Mouse (Mus musculus) kidney, postnatal 25 days (tissue): ENCODE measurements around the gene Nrarp.

Experiments
- DNase-seq, 2 experiments: peaks; one replicate each; pipeline ENCODE4 v3.0.0; 2021; ENCODE audit warnings: mixed read lengths in 2 of 2

Gene Nrarp

DNA sequence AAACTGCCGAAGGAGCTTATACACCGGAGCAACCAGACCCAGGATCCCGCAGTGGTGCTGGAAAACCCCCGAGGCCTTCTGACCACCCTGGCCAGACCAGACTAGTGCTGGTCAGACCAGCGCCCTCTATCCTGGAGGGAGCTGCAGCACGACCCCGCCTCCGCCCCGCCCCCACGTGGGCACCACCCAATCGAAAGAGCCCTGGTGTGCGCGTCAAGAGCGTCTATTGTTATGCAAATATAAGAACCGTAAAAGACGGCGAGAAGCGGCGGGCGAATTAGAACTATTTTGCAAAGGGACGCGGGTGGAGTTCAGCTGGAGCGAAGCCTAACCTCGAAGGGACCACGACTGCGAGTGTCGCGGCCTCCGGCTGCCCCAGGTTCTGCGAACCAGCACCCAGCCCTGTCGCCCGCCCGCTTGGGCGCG is at the start of gene Nrarp:
TSS of gene Nrarp (plus strand) at position 281 of the 426 bp plus-strand sequence.
- peak; percentile 93 to 96 for DNase-seq

DNA sequence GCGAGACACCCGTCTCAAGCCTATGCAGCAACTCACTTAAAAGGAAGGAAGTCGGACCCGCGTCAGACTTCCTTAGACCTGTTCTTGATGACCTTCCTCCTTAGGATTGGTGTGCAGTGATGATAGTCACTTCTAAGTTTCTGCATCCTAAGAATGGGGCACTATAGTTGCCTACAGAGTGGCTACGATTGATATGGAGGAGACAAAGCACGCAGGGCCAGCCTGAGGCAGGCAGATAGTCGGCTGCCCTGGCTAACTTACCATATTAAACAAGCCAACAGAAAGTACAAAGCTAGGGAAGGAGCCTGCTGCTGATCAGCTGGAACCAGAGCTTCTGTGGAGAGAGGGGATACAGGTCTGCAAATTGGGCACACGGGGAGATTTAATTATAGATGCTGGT is 49.0 kb upstream of the Nrarp start:
- no peak for DNase-seq

DNA sequence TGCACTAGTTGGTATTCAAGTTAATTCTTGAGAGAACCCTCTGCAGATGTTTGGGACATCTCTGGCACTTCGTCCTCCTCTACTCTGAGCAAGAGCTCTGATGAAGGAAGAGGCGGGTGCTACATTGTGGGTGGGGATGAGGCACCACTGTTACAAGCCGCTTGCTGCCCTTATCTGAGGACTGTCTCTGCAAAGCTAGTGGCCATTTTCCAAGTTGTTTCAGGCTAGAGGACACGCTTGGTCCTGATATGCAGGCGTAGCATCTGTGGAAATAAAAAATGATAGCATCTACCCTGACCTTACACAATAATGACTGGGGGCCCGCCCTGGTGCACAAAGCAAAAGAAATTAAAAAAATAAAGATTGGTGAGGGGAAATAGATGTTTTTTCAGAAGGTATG is 42.7 kb upstream of the Nrarp start:
- DNase-seq: no peak

DNA sequence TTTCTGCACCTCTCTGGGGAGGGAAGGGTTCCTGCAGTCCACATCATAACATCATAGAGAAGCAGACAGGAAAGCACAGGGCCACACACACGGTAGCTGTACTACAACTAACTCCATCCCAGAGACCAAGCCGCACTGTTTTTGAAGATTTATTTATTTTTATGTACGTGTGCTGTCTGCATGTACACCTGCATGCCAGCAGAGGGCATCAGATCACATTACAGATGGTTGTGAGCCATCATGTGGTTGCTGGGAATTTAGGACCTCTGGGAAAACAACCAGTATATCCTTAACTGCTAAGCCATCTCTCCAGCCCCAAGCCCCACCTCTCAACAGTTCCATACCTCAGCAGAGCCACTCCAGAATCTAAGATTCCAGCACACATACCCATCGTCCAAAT is 39.4 kb upstream of the Nrarp start:
- DNase-seq: no peak

DNA sequence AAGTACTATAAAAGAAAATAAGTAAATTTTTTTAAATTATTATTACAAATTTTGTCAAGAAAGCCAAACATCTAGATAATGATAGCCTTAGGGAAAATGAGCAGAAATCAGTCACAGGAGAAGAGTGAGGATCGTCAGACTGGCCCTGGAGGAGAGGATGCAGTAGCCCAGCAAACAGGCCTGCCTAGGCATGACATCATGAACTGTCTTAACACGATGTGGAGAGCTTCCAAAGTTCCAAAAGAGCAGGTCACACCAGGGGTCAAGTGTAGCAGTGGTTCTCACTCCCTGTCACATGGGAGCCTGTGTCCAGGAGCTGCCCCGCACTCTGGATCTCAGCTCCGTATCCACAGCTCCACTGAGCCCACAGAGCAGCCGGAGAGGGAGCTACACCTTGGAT is 38.6 kb upstream of the Nrarp start:
- peak in 1 of 2 experiments; percentile 38 for DNase-seq

DNA sequence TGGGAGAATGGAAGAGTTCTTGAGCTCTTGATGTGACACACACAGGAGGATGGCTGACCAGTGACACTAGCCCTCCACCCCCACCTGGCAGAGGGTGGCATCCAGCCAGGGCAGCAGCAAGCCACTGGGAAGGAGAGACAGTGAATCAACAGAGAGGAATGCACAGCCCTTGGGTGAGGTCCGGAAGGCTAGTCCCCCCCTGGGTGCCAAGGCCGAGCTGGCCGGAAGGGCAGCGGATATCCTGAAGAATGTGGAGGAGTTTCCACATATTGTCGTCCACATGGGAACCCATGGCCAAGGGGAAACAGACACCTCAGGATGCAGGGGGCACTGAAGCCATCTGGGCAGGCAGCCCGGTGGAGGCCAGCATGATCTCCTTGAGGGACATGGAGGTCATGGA is 35.2 kb upstream of the Nrarp start:
- DNase-seq: peak; percentile 66 to 86

DNA sequence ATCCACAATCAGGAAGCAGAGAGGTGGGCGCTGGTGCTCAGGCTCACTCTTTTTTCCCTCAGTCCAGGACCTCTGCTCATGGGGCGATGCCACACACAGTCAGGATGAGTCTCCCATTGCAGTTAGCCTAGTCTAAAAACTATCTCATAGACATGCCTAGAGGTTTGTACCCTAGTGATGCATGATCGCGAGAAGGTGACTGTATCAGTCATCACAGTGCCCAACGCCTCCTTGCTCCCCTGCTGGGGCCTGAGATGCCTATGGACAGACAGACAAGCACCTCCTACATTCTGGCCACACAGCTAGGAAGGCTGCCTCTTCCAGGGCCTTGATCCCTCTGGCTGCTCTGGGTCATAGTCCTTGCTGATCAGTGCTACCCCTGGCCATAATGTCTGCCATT is 33.2 kb upstream of the Nrarp start:
- no peak for DNase-seq

DNA sequence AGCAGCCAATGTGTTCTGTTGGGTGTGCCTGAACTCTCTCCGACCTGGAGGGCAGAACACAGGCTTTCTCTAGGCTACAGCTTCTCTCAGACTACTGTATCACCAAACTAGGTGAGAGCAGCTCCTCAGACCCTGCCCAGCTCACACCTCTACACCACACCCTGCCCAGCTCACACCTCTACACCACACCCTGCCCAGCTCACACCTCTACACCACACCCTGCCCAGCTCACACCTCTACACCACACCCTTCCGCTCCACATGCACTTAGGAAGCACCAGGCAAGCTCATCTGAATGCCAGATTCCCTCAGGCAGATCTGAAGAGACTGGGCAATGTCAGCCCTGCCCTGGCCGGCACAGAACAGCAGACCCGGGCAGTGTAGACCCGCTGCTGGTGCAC is 32.7 kb upstream of the Nrarp start:
- DNase-seq: no peak

DNA sequence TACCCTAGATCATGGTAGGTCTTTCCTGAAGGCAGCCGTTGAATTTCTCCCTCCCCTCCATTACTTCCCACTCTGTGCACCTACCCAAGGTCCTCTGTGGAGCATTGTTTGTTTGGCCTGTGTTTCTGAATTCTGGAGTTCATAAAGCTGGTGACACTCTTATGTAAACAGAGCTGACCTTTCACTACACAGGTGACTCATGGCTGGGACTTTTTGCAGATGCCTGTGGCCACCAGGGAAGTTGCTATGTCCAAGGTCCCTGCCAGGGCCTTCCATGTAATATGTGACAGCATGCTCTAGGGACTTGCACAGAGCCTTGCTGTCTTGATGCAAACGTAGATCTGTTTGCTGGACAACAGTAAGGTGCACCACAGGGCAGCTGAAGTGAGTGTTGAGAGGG is 30.9 kb upstream of the Nrarp start:
- no peak for DNase-seq

DNA sequence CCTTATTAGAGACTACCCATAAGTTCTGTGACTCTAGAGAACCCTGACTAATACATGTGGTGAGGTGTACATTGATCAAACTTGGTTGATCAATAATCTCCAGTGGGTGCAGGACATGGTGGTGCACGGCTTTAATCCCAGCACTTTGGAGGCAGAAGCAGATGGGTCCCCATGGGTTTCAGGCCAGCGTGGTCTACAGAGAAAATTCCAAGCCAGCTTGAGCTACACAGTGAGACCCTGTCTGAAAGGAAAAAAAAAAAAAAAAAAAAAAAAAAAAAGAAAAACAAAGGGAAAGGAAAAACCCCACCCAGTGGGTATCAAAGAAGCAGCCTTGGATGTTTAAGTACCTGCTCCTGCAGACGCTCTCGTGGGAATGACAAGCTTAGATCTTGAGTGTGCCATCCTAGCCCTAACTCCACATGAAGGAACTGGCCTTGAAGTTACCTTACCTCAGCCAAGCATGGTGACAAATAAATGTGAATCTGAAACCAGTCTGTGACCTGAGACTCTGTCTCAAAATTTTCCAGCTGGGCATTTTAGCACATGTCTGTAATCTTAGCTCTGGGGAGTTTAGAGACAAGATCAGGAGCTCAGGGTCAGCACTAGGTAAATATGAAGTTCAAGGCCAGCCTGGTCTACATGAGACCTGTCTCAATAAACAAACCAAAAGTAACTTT is 29.1 kb upstream of the Nrarp start:
- no peak for DNase-seq

DNA sequence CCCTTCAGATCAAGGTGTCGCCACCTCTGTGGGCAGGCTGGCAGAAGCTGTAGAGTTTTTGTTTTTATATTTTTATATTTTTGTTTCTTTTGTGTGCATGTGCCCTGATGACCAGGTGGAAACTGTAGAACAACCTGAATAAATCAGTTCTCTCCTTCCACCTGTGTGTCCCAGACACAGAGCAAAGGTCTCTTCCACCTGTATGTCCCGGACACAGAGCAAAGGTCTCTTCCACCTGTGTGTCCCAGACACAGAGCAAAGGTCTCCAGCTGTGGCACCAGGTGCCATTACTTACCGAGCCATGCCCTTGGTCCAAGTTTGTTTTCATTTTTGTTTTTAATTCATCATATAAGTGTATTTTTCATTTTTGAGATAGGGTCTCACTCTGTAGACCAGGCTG is 24.4 kb upstream of the Nrarp start:
- no peak for DNase-seq

DNA sequence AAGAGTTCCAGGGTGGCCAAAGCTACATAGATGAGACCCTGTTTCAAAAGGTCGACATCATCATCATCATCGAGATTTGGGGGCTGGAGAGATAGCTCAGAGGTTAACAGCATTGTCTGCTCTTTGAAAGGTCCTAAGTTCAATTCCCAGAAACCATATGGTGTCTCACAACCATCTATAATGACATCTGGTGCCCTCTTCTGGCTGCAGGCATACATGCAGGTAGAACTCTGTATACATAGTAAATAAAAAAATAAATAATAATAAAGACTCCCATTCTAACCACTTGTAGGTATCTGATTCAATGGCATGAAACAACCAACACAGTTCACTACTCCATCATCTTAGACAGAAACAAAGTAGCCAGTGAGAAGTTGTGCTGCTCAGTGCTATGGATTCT is 23.6 kb upstream of the Nrarp start:
- no peak for DNase-seq

DNA sequence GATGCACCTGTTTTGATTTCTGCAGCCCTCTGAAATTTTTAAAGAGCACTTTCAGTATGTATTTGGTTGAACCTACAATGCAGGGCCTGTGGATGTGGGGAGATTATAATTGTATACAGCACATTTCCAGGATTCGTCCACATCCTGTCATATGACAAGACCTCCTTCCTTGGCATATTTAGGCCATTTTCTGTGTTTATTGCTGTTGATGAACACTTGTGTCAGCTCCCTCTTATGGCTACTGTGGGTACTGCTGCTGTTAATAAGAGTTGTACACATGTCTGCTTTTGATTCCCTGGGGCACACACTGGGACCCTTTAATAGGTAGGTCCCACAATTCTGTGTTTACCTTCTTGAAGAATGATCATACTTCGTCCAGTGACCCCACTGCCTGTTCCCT is 22.9 kb upstream of the Nrarp start:
- peak in 1 of 2 experiments; percentile 83 for DNase-seq

DNA sequence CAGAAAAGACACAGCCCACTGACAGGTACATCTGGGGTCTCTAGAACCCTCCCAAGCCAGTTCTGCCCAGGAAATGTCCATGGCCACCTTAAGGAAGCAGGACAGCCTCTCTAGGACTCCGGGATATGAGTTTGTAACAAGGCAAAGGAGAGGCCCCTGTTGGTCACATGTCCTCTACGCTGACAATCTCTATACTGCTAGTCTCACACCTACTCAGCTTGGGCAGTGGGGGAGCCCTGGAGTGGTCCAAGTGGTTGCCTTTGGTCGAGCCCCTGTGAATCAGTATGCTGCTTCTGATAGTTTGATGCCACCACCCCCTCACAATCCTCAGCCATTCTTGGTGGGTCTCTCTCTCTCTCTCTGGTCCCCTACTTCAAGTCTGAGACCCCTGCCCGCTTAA is 13.1 kb upstream of the Nrarp start:
- no peak for DNase-seq

DNA sequence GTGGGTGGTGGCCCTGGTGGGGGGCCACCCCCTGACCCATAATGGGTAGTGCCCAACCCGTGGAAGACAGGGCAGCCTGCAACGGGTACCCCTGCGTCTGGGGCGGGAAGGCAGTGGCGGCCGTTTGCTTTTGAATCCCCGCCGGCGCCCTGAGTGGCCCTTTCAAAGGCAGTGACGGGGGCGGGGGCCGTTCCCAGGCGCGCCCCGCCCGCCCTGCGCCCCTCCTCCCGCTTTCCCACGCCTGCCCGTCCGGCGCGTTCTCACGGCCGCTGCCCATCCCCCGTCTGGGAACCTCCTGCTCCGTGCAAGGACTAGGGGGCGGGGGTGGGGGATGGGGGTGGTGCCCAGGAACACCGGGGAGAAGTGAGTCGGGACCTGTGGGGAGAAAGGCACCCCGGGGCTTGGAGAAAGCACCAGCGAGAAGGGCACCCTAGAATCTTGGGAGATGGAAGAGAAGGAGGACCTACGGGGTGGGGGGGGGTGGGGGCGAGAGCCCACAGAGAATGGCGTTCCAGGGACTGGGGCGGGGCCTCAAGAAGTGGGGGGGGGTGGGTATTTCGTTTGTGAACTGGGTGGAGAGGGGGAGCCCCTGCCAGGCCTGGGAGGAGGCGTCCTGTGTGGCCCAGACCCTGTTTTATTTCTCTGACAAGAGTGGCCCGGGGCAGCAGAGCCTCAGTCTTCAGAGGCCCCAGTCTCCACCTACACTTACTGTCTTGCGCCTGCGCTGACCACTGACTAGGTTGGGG is 12.5 kb upstream of the Nrarp start:
- DNase-seq: peak; percentile 78 to 88

DNA sequence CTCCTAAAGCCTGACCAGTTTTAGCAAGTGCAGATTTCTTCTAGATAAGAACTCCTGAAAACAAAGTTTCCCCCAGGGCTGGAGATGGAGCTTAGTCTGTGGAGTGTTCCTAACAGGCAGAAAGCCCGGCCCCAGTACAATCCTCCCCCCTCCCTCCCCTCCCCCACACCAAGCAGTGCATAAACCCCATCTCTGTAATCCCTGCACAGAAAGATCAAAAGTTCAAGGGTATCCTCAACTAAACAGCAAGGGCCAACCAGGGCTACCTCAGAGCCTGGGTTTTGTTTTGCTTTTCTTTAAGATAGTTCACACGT is 11.9 kb upstream of the Nrarp start:
- no peak for DNase-seq

DNA sequence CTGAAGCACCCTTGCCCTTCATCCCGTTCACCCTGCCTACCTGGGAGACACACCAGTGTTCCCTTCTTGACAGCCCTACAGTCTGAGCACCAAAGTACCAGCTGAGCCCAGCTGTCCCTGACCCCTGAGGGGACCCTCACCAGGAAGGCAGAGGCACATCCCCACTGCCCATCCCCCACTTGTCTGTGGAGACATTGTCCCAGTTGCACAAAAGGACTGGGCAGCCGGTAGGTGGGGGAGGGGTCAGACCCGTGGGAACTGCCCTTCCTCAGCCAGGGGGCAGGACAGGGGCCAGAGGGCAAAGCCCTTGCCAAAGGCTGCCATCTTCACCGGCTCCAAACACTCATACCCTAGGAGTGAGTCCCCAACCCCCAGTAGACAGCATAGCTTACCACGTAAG is 10.8 kb upstream of the Nrarp start:
- peak in 1 of 2 experiments; percentile 56 for DNase-seq

DNA sequence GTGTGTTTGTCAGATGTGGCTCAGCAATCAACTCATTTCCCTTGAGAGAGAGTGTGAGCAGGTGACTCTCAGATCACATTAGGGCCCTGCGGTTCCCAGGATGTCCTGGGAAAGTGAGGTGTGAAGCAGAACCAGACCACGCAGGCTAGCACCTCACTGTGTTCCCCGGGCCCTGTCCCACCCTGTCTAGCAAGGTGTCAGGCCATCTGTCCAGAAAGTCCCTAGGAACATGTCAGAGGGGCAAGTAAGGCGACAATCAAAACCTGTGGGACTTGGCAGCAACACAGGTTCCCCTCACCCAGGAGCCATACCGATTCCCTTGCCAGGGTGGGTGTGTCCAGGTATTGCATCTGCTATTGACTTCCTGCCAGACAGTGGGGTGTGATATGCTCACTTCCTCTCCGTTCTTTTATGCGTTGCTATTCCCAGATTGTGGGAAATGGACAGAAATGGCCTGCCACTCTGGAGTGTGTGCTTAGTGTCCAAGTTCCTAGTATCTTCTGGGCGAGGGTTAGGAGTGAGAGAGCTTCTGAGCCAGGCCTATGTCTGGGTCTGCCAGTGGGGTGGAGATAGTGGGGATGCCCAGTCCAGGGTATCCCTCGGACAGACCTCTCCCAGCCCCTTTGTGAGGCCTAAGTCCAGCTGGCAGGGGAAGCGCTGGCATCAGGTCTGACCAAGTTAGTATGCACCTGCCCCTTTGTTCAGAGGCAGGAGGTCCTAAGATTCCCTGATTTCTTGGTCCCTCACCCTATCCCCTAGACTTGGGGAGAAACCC is 10.0 kb upstream of the Nrarp start:
- DNase-seq: peak in 1 of 2 experiments; percentile 38

DNA sequence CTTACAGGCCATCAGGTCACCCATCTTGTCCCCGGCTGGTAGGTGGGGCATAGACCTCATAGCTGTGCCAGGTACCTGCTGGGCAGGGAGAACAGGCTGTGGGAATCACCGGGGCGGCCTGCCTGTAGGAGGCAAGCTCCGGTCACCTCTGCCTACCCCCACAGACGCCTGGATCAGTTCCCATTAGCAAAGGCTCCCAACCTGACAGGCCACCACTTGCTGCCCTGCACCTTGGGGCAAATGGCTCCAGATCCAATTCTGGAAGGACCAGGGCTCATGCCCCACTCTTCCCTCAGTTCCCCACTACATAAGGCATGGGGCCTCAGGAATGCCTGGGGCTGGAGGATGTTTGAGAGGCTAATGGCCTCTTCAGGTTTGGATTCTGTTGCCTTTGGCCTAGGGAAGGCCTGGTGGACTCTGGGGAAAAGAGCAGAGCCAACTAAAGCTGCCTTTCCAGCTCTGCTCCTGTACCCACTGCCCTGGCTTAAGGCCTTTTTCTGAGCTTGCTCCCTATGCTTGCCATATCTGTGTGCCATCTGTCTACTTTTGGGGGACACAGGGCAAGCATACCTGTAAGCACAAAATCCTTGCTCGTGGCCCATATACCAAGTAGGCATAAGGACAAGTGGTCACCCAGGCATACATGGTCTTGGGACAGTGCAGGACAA is 9.3 kb upstream of the Nrarp start:
- DNase-seq: no peak

DNA sequence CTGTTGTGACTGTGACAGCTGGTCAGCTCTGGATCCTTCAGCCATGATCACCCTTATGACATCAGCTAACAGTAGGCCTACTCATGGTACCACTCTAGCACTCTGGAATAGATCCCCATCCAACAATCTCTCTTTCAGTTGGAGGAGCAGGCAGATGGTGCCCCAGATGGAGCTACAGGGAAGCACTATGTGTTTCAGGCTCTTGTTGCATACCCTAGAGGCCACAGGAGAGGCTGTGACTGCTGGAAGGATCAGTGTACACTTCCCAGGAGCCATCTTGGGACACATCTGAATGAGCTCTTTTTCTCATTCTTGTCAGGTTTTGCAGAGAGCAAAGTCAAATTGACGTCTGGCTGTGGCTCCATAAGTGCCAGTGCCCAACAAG is 8.8 kb upstream of the Nrarp start:
- DNase-seq: no peak

DNA sequence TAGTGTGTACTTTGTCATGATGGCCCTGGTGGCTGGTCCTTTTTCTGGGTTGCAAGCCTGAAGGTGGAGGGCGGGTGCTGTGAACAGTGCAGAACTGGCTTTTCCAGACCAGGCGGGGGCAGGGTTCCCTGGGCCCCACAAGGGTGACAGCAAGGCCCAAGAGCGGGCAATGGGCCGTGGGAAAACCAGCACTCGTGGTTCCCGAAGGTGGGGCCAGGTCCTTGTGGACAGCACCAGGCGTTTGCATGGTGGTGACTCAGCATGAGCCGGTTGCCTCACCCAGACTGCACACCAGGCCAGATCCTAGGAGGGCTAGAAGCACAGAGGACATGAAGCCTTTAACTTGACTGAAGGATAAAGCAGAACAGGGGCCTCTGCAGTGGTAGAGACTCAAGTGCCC is 7.9 kb upstream of the Nrarp start:
- peak in 1 of 2 experiments; percentile 55 for DNase-seq

DNA sequence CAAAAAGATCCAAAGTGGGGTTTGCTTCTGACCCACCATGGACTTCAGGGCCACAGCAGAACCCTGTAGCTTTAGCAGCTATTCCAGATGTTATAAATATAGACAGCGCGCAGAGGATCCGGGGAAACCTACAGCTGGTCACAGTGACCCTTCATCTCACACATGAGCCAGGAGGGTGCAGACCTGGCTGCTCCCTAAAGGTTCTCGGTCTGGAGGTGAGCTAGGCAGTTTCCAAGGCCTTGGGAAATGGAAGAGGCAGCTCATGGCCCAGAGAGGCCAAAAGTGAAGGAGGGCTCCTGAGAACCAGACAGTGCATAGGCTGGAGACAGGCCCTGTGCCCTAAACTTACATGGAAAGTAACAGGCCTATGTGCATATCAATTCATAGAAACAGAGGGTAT is 6.7 kb upstream of the Nrarp start:
- DNase-seq: no peak
